Mouse (Mus musculus) duodenum, adult 2 months (tissue): ENCODE measurements around the gene Trim27. TPM values are rescaled to one million over a fixed set of nuclear protein-coding genes. Genes with fewer than 3 reads are reported as not detected.

Experiments
- polyA plus RNA-seq: library from polyadenylated mRNA; depleted of rRNA; stranded (reverse); fragments of >200 nt; gene quantifications from 2 replicates; pipeline ENCODE4 v1.2.3, GENCODE M21; 2012; ENCODE audit warnings: low replicate concordance; rRNA removed

Trim27 gene
- polyA plus RNA-seq: 66.9 and 77.8 TPM in 2 replicates

DNA sequence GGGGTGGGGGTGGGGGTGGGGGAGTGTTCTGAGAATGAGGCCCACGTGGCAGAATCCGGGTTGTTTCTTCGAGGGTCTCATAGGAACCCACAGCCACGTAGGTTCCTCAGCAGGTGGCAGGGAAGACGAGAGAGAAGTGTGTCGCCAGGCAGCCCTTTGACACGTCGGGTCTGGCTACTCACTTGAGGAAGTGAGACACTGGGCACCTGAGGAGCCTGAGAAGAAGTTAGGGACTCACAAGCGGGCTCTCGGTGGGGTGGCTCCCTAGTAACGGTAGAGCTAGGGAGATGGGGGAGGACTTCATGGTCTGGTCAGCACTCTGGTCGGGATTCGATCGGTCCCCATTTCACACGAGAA lies at the start of gene Trim27:
Trim27 (plus strand) TSS at position 79 of the 357 bp plus-strand sequence.

DNA sequence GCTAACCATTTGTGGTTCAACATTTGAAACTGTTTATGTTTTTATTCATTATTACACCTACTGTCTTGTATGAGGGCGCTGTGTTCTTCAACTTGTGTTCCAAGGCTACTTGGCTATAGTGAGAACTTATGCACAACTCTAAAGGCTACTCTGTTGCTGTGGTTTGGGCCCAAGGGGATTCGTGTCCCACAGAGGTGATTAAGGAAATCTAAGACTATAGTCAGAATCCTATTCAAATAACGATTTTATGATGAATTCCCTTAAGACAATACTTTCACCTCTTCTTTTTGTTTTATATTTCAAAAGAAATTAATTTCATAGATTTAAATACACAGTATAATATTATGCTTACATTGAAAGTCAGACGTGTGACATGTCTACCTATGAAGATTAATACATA lies 33.5 kb upstream of the Trim27 start, which contains the start of gene Olfr1368:
Olfr1368 (minus strand) TSS at position 101 of the 400 bp plus-strand sequence.

Other genes starting within 250 kb of the Trim27 start
- not detected in 2 replicates for gene Olfr1370, start 104.5 kb upstream of the Trim27 start, polyA plus RNA-seq
- gene Olfr1369-ps1, start 68.0 kb upstream of the Trim27 start, polyA plus RNA-seq: not detected in 2 replicates
- not detected in 2 replicates for gene Olfr263, start 49.8 kb upstream of the Trim27 start, polyA plus RNA-seq
- not detected in 2 replicates for gene Olfr1368, start 33.6 kb upstream of the Trim27 start, polyA plus RNA-seq
- gene Gpx5, start 113.3 kb downstream of the Trim27 start, polyA plus RNA-seq: not detected in 2 replicates
- not detected in 2 replicates for gene Gpx6, start 132.7 kb downstream of the Trim27 start, polyA plus RNA-seq
- not detected in 2 replicates for gene Olfr1367, start 167.5 kb downstream of the Trim27 start, polyA plus RNA-seq
- 0.07 and 0.13 TPM in 2 replicates for gene Zscan12, start 183.4 kb downstream of the Trim27 start, polyA plus RNA-seq
- gene Zkscan3, start 223.3 kb downstream of the Trim27 start, polyA plus RNA-seq: 6.1 and 9.7 TPM in 2 replicates